Mouse (Mus musculus) neural tube, embryonic 12.5 days (tissue): Measurements from ENCODE around the gene Dennd5a. TPM values are rescaled to one million over a fixed set of nuclear protein-coding genes. Genes with fewer than 3 reads are reported as not detected.
"Not testable (repeated sequence)": the region's sequence is repeated elsewhere in the genome, so short reads cannot be mapped to it uniquely, and the experiment has no call there.

Source experiments
- ATAC-seq: fragments of 200-750 bp; cut with Nextera tagmentation; 2 replicates; pipeline ENCODE4 v1.8.0; 2017; ENCODE audit warnings: low read depth, mild to moderate bottlenecking, moderate TSS enrichment, moderate library complexity; ENCODE audit not compliant: low FRiP score
- H3K27ac ChIP-seq: fragments of 300-500 bp; sonication (generic); 2 replicates; pipeline ENCODE4 v1.5.1; 2016
- H3K27me3 ChIP-seq: fragments of 300-500 bp; sonication (generic); replicated peaks from 2 replicates; pipeline ENCODE4 v1.6.1; 2016; ENCODE audit warnings: mild to moderate bottlenecking
- H3K36me3 ChIP-seq: fragments of 300-500 bp; sonication (generic); 2 replicates; pipeline ENCODE4 v1.6.1; 2016; ENCODE audit warnings: mild to moderate bottlenecking
- H3K4me1 ChIP-seq: fragments of 300-500 bp; sonication (generic); 2 replicates; pipeline ENCODE4 v1.6.1; 2016
- H3K4me2 ChIP-seq: fragments of 300-500 bp; sonication (generic); replicated peaks from 2 replicates; pipeline ENCODE4 v1.6.1; 2016; ENCODE audit warnings: mild to moderate bottlenecking
- H3K4me3 ChIP-seq: fragments of 300-500 bp; sonication (generic); 2 replicates; pipeline ENCODE4 v1.5.1; 2016
- H3K9ac ChIP-seq: fragments of 300-500 bp; sonication (generic); 2 replicates; pipeline ENCODE4 v1.6.1; 2016; ENCODE audit warnings: mild to moderate bottlenecking
- H3K9me3 ChIP-seq: fragments of 300-500 bp; sonication (generic); 2 replicates; pipeline ENCODE4 v1.6.1; 2016; ENCODE audit warnings: mild to moderate bottlenecking
- WGBS: fragments of 180-500 bp; shearing (Covaris S2); methylation state at CpG from one replicate; pipeline ENCODE4 v1.1.7; 2016; 5-methylcytosine and 5-hydroxymethylcytosine counted together
- polyA plus RNA-seq: library from polyadenylated mRNA; unstranded; fragments of >200 nt; fragmentation: Nextera tagmentation; extraction: Ambion mirVana; gene quantifications from 2 replicates; pipeline ENCODE4 v1.2.1, GENCODE M21; 2016

Dennd5a gene
- polyA plus RNA-seq, 1 experiment from 2014 or later = 69.9 TPM

- ATAC-seq = peak; percentile 99
- H3K36me3 ChIP-seq = peaks cover 16% of the 10 kb centered on the region
- peak overlapping the region; percentile 66 for H3K4me2 ChIP-seq
- H3K9me3 ChIP-seq = no peaks in the 10 kb centered on the region
- 0 out of 2 replicates have a peak overlapping the region, but pooled peaks have one; percentile 42 for H3K27ac ChIP-seq
- peaks cover 12% of the 10 kb centered on the region for H3K4me1 ChIP-seq
- peak overlapping the region; percentile 80 for H3K9ac ChIP-seq
- H3K27me3 ChIP-seq = no peaks in the 10 kb centered on the region
- under 1% methylated on average over 43 of the region's 43 CpGs for WGBS
- H3K4me3 ChIP-seq = peak overlapping the region; percentile 63
These were observed 25.9 kb upstream of the Dennd5a start for GRCm38 (mm10) chr7:109986133-109986669.

GRCm38 (mm10) chr7:109985661-109986132, 25.4 kb upstream of the Dennd5a start:
- peak overlapping the region; percentile 80 for H3K9ac ChIP-seq

GRCm38 (mm10) chr7:109984608-109985007, 24.3 kb upstream of the Dennd5a start:
- H3K27ac ChIP-seq, H3K27me3 ChIP-seq, H3K9me3 ChIP-seq, H3K9ac ChIP-seq, H3K4me3 ChIP-seq, ATAC-seq: not testable (repeated sequence)
- Histone ChIP-seq H3K4me1 (peaks cover 12% of the 10 kb centered on the region), H3K36me3 (peaks cover 22% of the 10 kb centered on the region), H3K4me2 (peak overlapping the region; percentile 66)
- 85% methylated on average over 5 of the region's 5 CpGs for WGBS

More at GRCm38 (mm10) chr7:109985661-109986132, 25.4 kb upstream of the Dennd5a start:
- Histone ChIP-seq H3K9me3 (no peaks in the 10 kb centered on the region), H3K27ac (no peak overlapping the region), H3K27me3 (no peaks in the 10 kb centered on the region), H3K4me2 (peak overlapping the region; percentile 66), H3K36me3 (peaks cover 16% of the 10 kb centered on the region), H3K4me3 (peak overlapping the region; percentile 63), H3K4me1 (peaks cover 12% of the 10 kb centered on the region)
- WGBS = under 1% methylated on average over 27 of the region's 27 CpGs
- no peak; the same call in 1 of the 2 replicates for ATAC-seq

GRCm38 (mm10) chr7:109977131-109977530, 16.9 kb upstream of the Dennd5a start:
- peaks cover 45% of the 10 kb centered on the region for H3K36me3 ChIP-seq
- H3K9me3 ChIP-seq, ATAC-seq, H3K27ac ChIP-seq, H3K9ac ChIP-seq, H3K4me3 ChIP-seq, H3K4me2 ChIP-seq, H3K27me3 ChIP-seq, H3K4me1 ChIP-seq: not testable (repeated sequence)
- 76% methylated on average over 5 of the region's 5 CpGs for WGBS

- H3K27ac ChIP-seq = no peak overlapping the region
- peaks cover 36% of the 10 kb centered on the region for H3K36me3 ChIP-seq
- no peak overlapping the region for H3K4me3 ChIP-seq
- H3K9me3 ChIP-seq = no peaks in the 10 kb centered on the region
- H3K4me2 ChIP-seq = no peak overlapping the region
- H3K27me3 ChIP-seq = no peaks in the 10 kb centered on the region
- no peak overlapping the region for H3K9ac ChIP-seq
- ATAC-seq = no peak
- no peaks in the 10 kb centered on the region for H3K4me1 ChIP-seq
- WGBS = 92% methylated on average over 6 of the region's 6 CpGs
These were observed 15.9 kb upstream of the Dennd5a start for GRCm38 (mm10) chr7:109975966-109976715.

GRCm38 (mm10) chr7:109969542-109969941, 9.3 kb upstream of the Dennd5a start:
- Histone ChIP-seq H3K4me3 (no peak overlapping the region), H3K27me3 (no peaks in the 10 kb centered on the region), H3K9ac (no peak overlapping the region), H3K4me2 (no peak overlapping the region), H3K27ac (no peak overlapping the region), H3K4me1 (0 out of 2 replicates have a peak, but pooled peaks cover 5% of the 10 kb centered on the region), H3K9me3 (no peaks in the 10 kb centered on the region), H3K36me3 (peaks cover 6% of the 10 kb centered on the region; the same call in 1 of the 2 replicates)
- no peak for ATAC-seq

GRCm38 (mm10) chr7:109968924-109969450, 8.7 kb upstream of the Dennd5a start:
- H3K9me3 ChIP-seq = no peaks in the 10 kb centered on the region
- no peak overlapping the region for H3K4me3 ChIP-seq
- no peak overlapping the region for H3K9ac ChIP-seq
- H3K36me3 ChIP-seq = peaks cover 6% of the 10 kb centered on the region; the same call in 1 of the 2 replicates
- 0 out of 2 replicates have a peak, but pooled peaks cover 5% of the 10 kb centered on the region for H3K4me1 ChIP-seq
- H3K27me3 ChIP-seq = no peaks in the 10 kb centered on the region
- 13% methylated on average over 2 of the region's 2 CpGs for WGBS
- 0 out of 2 replicates have a peak overlapping the region, but pooled peaks have one; percentile 12 for H3K4me2 ChIP-seq
- peak; percentile 84 for ATAC-seq
- H3K27ac ChIP-seq = no peak overlapping the region

- H3K4me1 ChIP-seq = 0 out of 2 replicates have a peak, but pooled peaks cover 5% of the 10 kb centered on the region
- H3K36me3 ChIP-seq = peaks cover 6% of the 10 kb centered on the region; the same call in 1 of the 2 replicates
- no peak overlapping the region for H3K9ac ChIP-seq
- no peaks in the 10 kb centered on the region for H3K27me3 ChIP-seq
- no peaks in the 10 kb centered on the region for H3K9me3 ChIP-seq
- no peak overlapping the region for H3K4me2 ChIP-seq
- 63% methylated on average over 11 of the region's 11 CpGs for WGBS
- H3K27ac ChIP-seq = peak overlapping the region; percentile 50
- no peak overlapping the region for H3K4me3 ChIP-seq
- ATAC-seq = peak; percentile 76
These were observed 7.7 kb upstream of the Dennd5a start for GRCm38 (mm10) chr7:109967805-109968579.

- H3K27me3 ChIP-seq = no peaks in the 10 kb centered on the region
- H3K4me2 ChIP-seq = no peak overlapping the region
- no peaks in the 10 kb centered on the region for H3K9me3 ChIP-seq
- no peak overlapping the region for H3K4me3 ChIP-seq
- H3K4me1 ChIP-seq = peaks cover 12% of the 10 kb centered on the region; the same call in 1 of the 2 replicates
- no peak overlapping the region for H3K27ac ChIP-seq
- H3K36me3 ChIP-seq = no peaks in the 10 kb centered on the region
- ATAC-seq = no peak
- H3K9ac ChIP-seq = no peak overlapping the region
These were observed 5.4 kb upstream of the Dennd5a start for GRCm38 (mm10) chr7:109965658-109966057.

GRCm38 (mm10) chr7:109963707-109964106, 3.4 kb upstream of the Dennd5a start:
- ATAC-seq = no peak

GRCm38 (mm10) chr7:109962596-109962995, 2.3 kb upstream of the Dennd5a start:
- 79% methylated on average over 4 of the region's 4 CpGs for WGBS
- Histone ChIP-seq H3K4me1 (peaks cover 21% of the 10 kb centered on the region), H3K27me3 (no peaks in the 10 kb centered on the region), H3K4me2 (no peak overlapping the region), H3K27ac (no peak overlapping the region), H3K4me3 (no peak overlapping the region), H3K9me3 (no peaks in the 10 kb centered on the region), H3K9ac (no peak overlapping the region), H3K36me3 (no peaks in the 10 kb centered on the region)
- no peak for ATAC-seq

More at GRCm38 (mm10) chr7:109963707-109964106, 3.4 kb upstream of the Dennd5a start:
- no peak overlapping the region for H3K27ac ChIP-seq
- no peak overlapping the region for H3K9ac ChIP-seq
- H3K4me1 ChIP-seq = peaks cover 17% of the 10 kb centered on the region
- H3K4me3 ChIP-seq = no peak overlapping the region
- WGBS = 95% methylated on average over 4 of the region's 4 CpGs
- no peaks in the 10 kb centered on the region for H3K27me3 ChIP-seq
- no peaks in the 10 kb centered on the region for H3K9me3 ChIP-seq
- no peak overlapping the region for H3K4me2 ChIP-seq
- H3K36me3 ChIP-seq = no peaks in the 10 kb centered on the region

GRCm38 (mm10) chr7:109961570-109961969, 1.3 kb upstream of the Dennd5a start:
- WGBS = 74% methylated on average over 2 of the region's 2 CpGs
- Histone ChIP-seq H3K4me2 (no peak overlapping the region), H3K36me3 (no peaks in the 10 kb centered on the region), H3K9me3 (no peaks in the 10 kb centered on the region), H3K9ac (no peak overlapping the region), H3K27ac (no peak overlapping the region), H3K4me1 (peaks cover 25% of the 10 kb centered on the region), H3K4me3 (no peak overlapping the region), H3K27me3 (no peaks in the 10 kb centered on the region)
- no peak for ATAC-seq
